Mouse (Mus musculus): ENCODE measurements around the gene Elavl2.

Elavl2 gene

GRCm38 (mm10) chr4:91400423-91400822, at the start of gene Elavl2:
Elavl2 (minus strand) TSS chr4:91400785.
- no peak for DNase-seq (ENCODE audit: low read depth, low spot score)
- Histone ChIP-seq H3K27me3 (ENCODE audit: control insufficient read depth, insufficient read depth, low read length, poor library complexity, severe bottlenecking) (no peaks in the 10 kb centered on the region), H3K36me3 (ENCODE audit: control insufficient read depth, insufficient read depth, low read length, poor library complexity, severe bottlenecking) (no peaks in the 10 kb centered on the region)

DNA sequence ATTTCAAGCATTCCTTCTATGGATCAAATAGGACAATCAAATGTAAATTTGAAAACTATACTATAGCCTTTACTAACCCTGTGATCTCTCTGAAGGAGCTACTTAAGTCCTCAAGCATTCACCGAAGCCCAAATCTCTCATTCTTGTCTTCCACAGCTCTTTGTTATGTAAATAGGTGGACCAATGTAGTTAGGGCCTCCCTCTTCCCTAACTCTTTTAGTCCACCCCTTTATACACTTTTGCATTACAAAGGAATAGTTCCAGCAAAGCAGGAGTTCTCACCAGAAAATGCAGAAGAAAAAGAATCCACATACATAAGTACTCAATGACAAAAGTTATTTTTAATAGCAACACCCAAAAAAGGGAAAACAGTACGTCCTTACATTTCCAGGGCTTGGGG, 47.3 kb upstream of the Elavl2 start:
- DNase-seq (ENCODE audit: low read depth, low spot score): no peak
- Histone ChIP-seq H3K27me3 (ENCODE audit: control insufficient read depth, insufficient read depth, low read length, poor library complexity, severe bottlenecking) (no peaks in the 10 kb centered on the region), H3K36me3 (ENCODE audit: control insufficient read depth, insufficient read depth, low read length, poor library complexity, severe bottlenecking) (no peaks in the 10 kb centered on the region)

DNA sequence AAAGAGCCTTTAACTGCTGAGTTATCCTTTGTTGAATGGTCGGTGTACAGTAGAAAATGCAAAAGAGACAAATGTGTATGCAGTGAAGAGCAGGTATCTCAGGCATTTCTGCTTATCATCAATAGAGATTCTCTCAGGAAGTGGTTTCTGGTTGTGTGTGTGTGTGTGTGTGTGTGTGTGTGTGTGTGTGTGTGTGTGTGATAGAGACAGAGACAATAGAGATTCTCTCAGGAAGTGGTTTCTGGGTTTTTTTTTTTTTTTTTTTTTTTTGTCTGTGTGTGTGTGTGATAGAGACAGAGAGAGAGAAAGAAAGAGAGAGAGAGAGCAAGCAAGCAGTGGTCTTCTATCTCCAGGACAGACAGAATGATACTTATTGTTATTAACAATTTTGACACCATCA, 15.0 kb upstream of the Elavl2 start:
- Histone ChIP-seq H3K27me3 (ENCODE audit: control insufficient read depth, insufficient read depth, low read length, poor library complexity, severe bottlenecking) (no peaks in the 10 kb centered on the region), H3K36me3 (ENCODE audit: control insufficient read depth, insufficient read depth, low read length, poor library complexity, severe bottlenecking) (no peaks in the 10 kb centered on the region)
- no peak for DNase-seq (ENCODE audit: low read depth, low spot score)

GRCm38 (mm10) chr4:91405047-91405446, 4.5 kb upstream of the Elavl2 start:
- Histone ChIP-seq H3K27me3 (ENCODE audit: control insufficient read depth, insufficient read depth, low read length, poor library complexity, severe bottlenecking) (no peaks in the 10 kb centered on the region), H3K36me3 (ENCODE audit: control insufficient read depth, insufficient read depth, low read length, poor library complexity, severe bottlenecking) (no peaks in the 10 kb centered on the region)
- DNase-seq (ENCODE audit: low read depth, low spot score): no peak

GRCm38 (mm10) chr4:91399510-91400196, 932 bp downstream of the Elavl2 start:
- DNase-seq (ENCODE audit: low read depth, low spot score): no peak
- Histone ChIP-seq H3K36me3 (ENCODE audit: control insufficient read depth, insufficient read depth, low read length, poor library complexity, severe bottlenecking) (no peaks in the 10 kb centered on the region), H3K27me3 (ENCODE audit: control insufficient read depth, insufficient read depth, low read length, poor library complexity, severe bottlenecking) (no peaks in the 10 kb centered on the region)

- Histone ChIP-seq H3K36me3 (ENCODE audit: control insufficient read depth, insufficient read depth, low read length, poor library complexity, severe bottlenecking) (no peaks in the 10 kb centered on the region), H3K27me3 (ENCODE audit: control insufficient read depth, insufficient read depth, low read length, poor library complexity, severe bottlenecking) (no peaks in the 10 kb centered on the region)
- no peak for DNase-seq (ENCODE audit: low read depth, low spot score)
Observed at GRCm38 (mm10) chr4:91391987-91392598, 8.5 kb downstream of the Elavl2 start.

GRCm38 (mm10) chr4:91387701-91388100, 12.9 kb downstream of the Elavl2 start:
- H3K36me3 ChIP-seq (ENCODE audit: control insufficient read depth, insufficient read depth, low read length, poor library complexity, severe bottlenecking): no peaks in the 10 kb centered on the region
- DNase-seq (ENCODE audit: low read depth, low spot score): no peak
- H3K27me3 ChIP-seq (ENCODE audit: control insufficient read depth, insufficient read depth, low read length, poor library complexity, severe bottlenecking): no peaks in the 10 kb centered on the region

DNA sequence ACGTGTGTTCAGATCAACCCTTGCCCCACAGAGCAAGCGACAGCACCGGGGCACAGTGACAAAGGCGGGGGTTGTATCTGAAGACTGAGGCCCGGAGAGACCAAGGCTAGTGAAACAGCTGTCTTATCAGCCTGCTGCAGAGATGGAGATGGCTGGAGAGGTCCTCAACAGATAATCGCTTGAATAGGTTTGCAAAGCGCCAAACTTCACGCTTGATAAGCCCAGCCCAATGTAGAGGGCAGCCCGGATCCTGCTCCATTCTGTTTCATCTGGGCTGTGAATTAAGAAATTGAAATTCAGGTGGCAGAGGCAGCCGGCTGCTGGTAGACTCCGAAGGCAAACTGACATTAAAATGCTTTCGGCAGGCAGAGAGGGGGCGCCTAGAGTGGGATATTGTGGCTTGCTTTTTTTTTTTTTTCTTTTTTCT, 19.4 kb downstream of the Elavl2 start:
- no peak for DNase-seq (ENCODE audit: low read depth, low spot score)
- Histone ChIP-seq H3K27me3 (ENCODE audit: control insufficient read depth, insufficient read depth, low read length, poor library complexity, severe bottlenecking) (no peaks in the 10 kb centered on the region), H3K36me3 (ENCODE audit: control insufficient read depth, insufficient read depth, low read length, poor library complexity, severe bottlenecking) (no peaks in the 10 kb centered on the region)

- H3K36me3 ChIP-seq (ENCODE audit: control insufficient read depth, insufficient read depth, low read length, poor library complexity, severe bottlenecking): no peaks in the 10 kb centered on the region
- no peaks in the 10 kb centered on the region for H3K27me3 ChIP-seq (ENCODE audit: control insufficient read depth, insufficient read depth, low read length, poor library complexity, severe bottlenecking)
- no peak for DNase-seq (ENCODE audit: low read depth, low spot score)
Observed at GRCm38 (mm10) chr4:91380341-91381117, 20.1 kb downstream of the Elavl2 start.

DNA sequence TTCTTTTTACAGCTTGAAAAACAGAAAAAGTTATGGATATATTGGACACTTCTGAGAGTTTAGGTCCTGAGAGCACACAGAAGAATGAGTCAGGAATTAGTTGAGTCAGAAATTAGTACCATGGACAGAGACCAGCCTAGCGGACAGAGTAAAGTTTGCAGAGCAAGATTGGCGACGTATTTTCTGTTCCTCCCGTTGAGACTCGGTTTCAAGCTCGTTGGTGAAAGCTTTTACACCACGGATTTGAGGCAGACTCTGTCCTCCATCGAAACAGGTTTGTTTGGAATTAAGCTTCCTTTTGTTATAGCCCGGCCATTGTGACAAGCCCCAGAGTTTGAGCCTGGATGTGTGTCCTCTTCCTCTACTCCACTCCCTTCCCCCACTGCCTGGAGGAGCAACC, 21.0 kb downstream of the Elavl2 start:
- H3K27me3 ChIP-seq (ENCODE audit: control insufficient read depth, insufficient read depth, low read length, poor library complexity, severe bottlenecking): no peaks in the 10 kb centered on the region
- DNase-seq (ENCODE audit: low read depth, low spot score): no peak
- no peaks in the 10 kb centered on the region for H3K36me3 ChIP-seq (ENCODE audit: control insufficient read depth, insufficient read depth, low read length, poor library complexity, severe bottlenecking)

GRCm38 (mm10) chr4:91376317-91376910, 24.2 kb downstream of the Elavl2 start:
- no peak for DNase-seq (ENCODE audit: low read depth, low spot score)
- Histone ChIP-seq H3K36me3 (ENCODE audit: control insufficient read depth, insufficient read depth, low read length, poor library complexity, severe bottlenecking) (no peaks in the 10 kb centered on the region), H3K27me3 (ENCODE audit: control insufficient read depth, insufficient read depth, low read length, poor library complexity, severe bottlenecking) (no peaks in the 10 kb centered on the region; the same call in 1 of the 2 replicates)

DNA sequence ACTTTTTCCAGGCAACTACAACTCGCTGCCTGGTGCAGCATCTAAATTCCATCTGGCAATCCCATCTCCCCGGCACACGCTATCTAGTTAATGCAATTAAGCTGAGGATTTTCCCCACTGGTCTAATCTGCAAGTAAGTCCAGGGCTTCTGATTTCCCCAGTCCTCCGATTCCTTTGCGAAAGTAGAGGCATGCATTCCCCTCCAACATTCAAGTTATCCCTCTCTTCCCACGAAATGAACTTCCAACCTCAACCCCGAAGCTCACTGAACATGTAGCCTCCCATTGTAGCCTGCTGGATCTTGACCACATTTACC, 25.3 kb downstream of the Elavl2 start:
- no peak for DNase-seq (ENCODE audit: low read depth, low spot score)
- Histone ChIP-seq H3K27me3 (ENCODE audit: control insufficient read depth, insufficient read depth, low read length, poor library complexity, severe bottlenecking) (no peaks in the 10 kb centered on the region; the same call in 1 of the 2 replicates), H3K36me3 (ENCODE audit: control insufficient read depth, insufficient read depth, low read length, poor library complexity, severe bottlenecking) (no peaks in the 10 kb centered on the region)

GRCm38 (mm10) chr4:91374571-91375371, 25.8 kb downstream of the Elavl2 start:
- no peaks in the 10 kb centered on the region for H3K36me3 ChIP-seq (ENCODE audit: control insufficient read depth, insufficient read depth, low read length, poor library complexity, severe bottlenecking)
- no peaks in the 10 kb centered on the region; the same call in 1 of the 2 replicates for H3K27me3 ChIP-seq (ENCODE audit: control insufficient read depth, insufficient read depth, low read length, poor library complexity, severe bottlenecking)
- no peak for DNase-seq (ENCODE audit: low read depth, low spot score)

GRCm38 (mm10) chr4:91372844-91373243, 27.7 kb downstream of the Elavl2 start:
- H3K36me3 ChIP-seq (ENCODE audit: control insufficient read depth, insufficient read depth, low read length, poor library complexity, severe bottlenecking): no peaks in the 10 kb centered on the region
- DNase-seq (ENCODE audit: low read depth, low spot score): no peak
- no peaks in the 10 kb centered on the region; the same call in 1 of the 2 replicates for H3K27me3 ChIP-seq (ENCODE audit: control insufficient read depth, insufficient read depth, low read length, poor library complexity, severe bottlenecking)
